Mouse (Mus musculus) natural killer cell, adult 2 months (primary cell): ENCODE measurements around the gene Hdgfl2.
"Not testable (repeated sequence)": the region's sequence is repeated elsewhere in the genome, so short reads cannot be mapped to it uniquely, and the experiment has no call there.

Experiments used
- DNase-seq, 2 experiments: peaks; one replicate each; pipeline ENCODE4 v3.0.0; 2022; ENCODE audit warnings: low spot score in 2 of 2

The Hdgfl2 gene

DNA sequence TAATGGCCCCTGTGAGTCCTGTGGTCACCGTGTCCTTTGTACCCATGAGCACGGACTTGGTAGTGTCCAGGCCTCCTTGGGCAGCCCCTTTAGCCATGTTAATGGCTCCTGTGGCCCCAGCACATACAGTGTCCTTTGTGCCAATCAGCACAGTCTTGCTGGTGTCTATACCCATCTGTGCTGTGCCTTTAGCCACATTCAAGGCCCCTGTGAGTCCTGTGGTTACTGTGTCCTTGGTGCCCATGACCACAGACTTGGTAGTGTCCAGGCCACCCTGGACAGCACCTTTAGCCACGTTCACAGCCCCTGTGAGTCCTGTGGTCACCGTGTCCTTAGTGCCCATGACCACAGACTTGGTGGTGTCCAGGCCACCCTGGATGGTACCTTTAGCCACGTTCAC is 25.4 kb downstream of the Hdgfl2 start:
- DNase-seq = not testable (repeated sequence)

DNA sequence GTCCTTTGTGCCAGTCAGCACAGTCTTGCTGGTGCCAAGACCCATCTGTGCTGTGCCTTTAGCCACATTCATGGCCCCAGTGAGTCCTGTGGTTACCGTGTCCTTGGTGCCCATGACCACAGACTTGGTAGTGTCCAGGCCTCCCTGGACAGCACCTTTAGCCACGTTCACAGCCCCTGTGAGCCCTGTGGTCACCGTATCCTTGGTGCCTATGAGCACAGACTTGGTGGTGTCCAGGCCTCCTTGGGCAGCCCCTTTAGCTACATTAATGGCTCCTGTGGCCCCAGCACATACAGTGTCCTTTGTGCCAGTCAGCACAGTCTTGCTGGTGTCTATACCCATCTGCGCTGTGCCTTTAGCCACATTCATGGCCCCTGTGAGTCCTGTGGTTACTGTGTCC is 27.0 kb downstream of the Hdgfl2 start:
- DNase-seq = not testable (repeated sequence)

DNA sequence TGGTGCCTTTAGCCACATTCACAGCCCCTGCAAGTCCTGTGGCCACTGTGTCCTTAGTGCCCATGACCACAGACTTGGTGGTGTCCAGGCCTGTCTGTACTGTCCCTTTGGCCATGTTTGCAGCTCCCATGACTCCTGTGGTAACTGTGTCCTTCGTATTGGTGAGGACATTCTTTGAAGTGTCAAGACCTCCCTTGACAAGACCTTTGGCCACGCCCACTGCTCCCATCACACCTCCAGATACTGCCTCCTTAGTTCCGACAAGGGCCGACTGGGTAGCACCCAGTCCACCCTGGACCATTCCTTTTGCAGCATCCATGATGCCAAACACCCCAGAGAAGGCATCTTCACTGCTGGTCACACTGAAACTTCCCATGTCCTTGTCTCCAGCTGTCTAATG is 27.5 kb downstream of the Hdgfl2 start:
- DNase-seq = no peak

DNA sequence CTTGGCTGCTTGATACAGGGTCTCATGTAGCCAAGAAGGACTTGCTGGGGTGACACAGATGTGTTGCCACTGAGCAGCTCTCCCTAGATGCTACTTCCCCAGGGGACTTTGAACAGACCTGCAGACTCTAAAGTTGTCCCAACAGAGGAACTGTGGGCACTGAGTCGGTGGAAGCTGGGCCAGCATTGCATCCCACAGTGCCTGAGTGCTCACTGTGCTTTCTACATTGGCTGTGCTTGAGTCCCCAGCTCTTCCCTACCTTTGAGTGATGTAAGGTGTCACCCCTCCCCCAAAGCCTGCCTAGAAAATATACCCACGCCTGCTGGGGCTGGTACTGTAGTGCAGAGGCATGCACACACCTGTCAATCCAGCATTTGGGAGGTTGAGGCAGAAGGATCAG is 28.3 kb downstream of the Hdgfl2 start:
- DNase-seq = no peak

DNA sequence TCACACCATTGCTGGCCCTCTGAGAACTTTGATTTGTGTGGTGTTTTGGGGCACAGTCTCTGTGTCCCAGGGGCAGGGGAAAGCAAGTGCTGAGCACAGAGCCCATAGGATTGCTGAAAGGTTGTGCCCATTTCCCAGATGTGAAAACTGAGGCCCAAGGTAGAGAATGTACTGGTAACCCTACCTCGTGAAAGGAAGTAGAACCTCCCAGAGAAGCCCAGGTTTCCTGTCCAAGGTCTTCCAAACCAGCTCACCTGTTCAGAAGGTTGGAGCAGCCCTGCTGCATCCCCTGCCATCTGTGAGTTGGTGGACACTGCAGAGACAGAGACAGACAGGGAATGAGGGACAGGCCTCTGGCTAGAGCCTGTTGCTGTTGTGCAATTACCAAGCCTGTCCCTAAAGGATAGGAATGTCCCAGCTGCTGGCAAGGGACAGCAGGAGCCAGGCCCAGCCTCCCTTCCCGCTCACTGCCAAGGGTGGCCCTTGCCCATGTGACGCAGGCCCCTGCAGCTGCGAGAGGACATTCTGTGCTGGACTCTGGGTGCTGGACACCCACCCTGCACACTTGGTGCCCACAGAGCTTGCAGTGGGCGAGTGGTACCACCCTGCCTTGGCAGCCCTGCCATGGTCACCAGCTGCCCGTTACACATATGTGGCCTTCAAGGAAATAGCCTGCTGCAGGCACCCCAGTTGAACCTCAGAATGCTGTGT is 29.1 kb downstream of the Hdgfl2 start:
- DNase-seq = no peak

DNA sequence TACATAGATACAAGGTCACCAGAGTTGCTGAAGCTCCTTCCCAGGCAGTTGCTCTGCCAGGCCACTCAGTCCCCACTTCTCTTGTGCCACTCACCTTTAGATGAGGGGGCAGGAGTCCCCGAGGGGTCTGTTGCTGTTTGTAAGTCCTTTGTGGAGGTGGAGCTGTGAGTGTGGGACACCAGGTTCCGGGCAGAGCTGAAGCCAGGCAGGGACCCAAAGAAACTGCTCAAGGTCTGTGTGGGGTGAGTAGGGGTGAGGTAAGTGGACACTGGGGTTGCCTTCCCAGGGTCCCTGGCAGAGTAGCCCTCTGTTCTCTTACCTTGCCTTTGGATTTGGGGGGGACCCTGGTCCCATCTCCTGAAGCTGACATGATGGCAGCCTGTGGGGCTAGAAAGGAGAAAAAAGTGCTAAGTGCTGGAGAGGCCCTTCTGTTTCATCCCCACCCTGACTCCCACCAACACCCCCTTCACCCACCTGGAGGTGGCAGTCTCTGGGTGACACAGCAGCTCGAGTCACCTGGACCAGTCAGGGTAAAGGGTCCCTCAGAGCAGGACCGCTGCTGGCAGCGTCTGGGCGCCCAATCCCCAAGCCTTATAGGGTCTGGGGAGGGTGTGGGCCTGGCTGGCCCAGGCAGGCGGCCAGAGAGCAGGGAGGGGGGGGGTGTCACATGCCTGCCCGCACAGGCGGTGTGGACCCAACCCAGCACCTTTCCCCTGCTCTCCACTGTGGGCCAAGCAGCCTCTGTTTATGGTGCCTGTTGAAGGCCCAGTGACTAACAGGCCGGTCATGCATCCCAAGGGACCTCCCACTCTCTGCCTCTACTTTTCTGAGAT is 30.0 kb downstream of the Hdgfl2 start, which contains the start of gene Plin4:
TSS of gene Plin4 (minus strand) at position 585 of the 833 bp plus-strand sequence.
- no peak for DNase-seq

DNA sequence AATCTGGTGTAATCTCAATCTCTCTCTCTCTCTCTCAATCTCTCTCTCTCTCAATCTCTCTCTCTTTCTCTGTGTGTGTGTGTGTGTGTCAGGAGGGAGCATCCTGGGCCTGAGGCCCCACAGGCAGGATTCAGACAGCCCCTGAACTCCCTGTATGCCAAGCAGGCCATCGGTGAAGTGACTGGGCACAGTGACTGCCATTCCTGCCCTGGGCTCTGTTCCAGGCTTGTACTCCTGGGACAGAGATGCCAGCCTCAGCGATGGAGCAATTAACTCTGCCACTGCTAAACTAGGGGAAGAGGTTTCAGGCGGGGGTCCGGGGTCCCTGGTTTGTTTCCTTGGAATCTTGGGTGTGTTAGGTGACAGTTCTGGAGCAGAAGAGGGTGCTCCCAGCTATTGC is 31.1 kb downstream of the Hdgfl2 start:
- DNase-seq = no peak

DNA sequence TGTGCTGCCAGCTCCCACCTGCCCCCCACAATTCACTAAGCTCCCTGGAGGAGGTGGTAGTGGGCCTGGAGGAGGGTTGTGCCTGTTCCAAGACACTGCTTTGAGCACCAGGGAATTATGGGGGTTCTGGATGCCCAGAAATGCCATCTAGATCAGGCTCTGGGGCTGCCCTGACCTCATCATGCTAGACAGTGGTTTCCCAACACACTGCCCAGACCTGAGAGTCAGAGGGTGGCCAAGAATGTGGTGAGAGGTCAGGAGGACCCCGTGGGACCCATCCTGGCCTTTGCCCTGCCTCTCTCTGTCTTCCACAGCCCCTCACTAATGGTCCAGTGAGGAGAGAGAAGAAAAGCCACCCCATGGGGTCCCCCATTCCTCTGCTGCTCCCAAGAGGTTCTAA is 31.6 kb downstream of the Hdgfl2 start:
- no peak for DNase-seq

DNA sequence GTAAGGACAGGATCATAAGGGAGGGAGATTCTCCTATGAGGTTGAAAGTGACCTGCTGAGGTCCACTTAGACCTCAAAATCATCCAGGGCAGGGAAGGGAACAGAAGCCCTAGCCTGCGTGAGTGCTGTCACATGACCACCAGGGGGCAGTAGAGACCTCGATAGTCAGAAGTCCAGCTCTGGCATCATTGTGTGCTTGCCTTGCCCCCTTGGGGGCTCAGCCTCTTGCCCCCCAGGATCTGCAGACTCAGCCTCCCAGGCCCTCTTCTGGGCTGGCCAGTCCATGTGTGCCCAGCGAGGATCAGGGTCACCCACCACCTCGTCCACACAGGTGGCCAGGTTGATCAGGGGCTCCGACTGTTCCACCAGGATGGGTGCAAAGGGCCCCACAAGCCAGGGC is 32.4 kb downstream of the Hdgfl2 start:
- peak; percentile 55 to 62 for DNase-seq

DNA sequence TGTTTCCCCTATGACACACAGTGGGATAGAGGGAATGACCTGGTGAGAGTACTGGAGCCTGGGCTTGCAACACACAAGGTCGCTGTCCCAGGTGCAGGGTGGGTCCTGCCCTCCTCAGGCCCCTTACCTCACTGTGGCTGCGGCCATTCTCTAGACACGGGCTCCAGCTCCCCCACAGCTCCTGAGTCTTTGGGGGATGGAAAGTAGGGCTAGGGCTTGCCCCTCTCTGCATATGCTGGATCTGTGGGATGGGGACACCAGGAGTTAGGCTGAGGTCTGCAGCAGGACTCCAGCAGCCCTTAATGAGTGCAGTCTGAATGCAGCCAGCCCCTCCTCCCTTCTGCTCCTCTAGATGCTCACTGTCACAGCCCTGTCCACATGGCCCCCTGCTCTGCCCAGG is 33.3 kb downstream of the Hdgfl2 start:
- DNase-seq = no peak

DNA sequence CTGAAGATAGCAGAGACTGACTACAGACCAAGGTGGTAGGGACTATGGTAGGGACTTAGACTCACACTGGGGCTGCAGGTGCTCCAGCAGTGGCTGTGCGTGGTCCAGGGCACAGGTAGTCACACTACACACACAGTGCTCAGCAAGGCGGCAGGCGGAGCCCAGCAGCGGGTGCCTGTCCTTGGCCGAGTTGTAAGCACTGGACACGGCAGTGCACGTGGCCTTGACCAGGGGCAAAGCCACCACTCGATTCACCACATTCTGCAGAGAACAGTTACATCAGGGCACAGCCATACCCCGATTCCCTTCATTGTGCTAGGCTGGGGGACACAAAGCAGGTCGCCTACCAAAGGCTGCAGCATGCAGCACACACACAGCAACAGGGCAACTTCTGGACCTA is 36.8 kb downstream of the Hdgfl2 start:
- DNase-seq = no peak

DNA sequence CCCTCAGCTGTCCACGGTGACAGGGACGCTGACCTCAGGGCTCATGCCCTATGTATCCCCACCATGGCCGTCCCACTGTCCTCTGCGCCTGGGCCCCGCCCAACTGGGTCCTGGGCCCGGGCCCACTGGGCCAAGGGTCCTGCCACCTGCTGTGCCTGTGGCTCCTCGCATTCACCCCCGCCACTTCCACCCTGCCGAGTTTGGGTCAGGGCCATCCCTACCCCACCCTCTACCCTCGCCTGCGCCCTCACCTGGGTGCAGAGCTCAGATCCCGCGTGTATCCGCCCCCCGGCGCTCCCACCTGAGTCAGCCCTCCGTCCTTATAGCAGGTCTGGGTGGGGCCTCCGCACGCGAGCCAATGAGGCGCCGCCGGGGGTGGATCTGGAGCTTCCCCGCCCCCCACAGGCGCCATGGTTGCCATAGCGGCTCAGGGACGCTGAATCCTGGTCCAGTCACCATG is 37.8 kb downstream of the Hdgfl2 start, which contains the start of gene Plin5:
TSS of gene Plin5 (minus strand) at position 346 of the 460 bp plus-strand sequence.
- DNase-seq = no peak

DNA sequence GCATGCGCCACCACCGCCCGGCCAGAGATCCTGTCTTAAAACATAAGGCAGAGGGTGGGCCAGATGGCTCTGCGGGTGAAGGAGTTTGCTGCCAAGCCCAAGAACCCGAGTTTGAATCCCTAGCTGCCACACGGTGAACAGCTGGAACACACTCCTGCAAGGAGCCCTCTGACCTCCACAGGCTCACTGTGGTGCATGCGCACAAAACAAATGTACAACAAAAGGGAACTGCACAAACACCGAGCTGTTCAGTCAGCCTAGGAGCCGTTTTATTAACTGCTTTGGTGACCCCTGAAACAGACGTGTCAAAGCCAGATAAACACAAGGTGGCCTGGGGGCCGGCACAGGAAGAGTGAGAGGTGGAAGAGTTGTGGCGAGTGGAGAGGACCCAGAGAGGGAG is 40.0 kb downstream of the Hdgfl2 start:
- no peak for DNase-seq

DNA sequence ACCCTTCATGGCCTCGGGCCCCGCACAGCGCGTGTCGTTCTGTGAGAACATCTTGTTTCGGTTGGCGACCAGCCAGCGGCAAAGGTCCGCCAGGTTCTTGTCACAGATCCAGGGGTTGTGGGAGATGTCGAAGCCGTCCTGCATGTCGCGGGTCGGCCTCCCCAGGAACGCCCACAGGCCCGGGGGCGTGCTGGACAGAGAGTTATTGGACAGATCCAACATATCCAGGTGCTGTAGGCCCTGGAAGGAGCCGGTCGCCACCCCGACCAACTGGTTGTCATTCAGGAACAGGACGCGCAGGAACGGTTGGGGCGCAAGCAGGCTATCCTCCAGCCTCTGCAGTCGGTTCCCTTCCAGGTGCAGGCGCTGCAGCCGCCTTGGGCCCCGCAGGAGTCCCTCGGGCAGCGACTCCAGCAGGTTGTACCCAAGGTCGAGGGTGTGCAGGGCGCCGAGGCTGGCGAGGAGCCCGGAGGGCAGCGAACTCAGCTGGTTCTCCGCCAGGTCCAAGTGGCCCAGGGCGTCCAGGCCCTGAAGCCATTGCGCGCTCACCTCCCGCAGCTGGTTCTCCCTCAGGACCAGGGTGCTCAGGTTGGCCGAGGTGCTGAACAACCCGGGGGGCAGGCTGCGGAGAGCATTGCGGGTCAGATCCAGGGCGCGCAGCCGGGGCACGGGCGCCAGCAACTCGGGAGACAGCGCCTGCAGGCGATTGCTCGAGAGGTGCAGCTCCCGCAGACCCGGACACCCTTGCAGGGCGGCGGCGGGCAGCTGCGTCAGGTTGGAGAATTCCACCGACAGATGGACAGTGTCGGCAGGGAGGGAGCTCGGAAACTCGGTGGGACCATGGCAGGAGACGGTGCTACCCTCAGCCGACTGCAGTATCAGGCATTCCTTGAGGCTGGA is 40.8 kb downstream of the Hdgfl2 start:
- no peak for DNase-seq

DNA sequence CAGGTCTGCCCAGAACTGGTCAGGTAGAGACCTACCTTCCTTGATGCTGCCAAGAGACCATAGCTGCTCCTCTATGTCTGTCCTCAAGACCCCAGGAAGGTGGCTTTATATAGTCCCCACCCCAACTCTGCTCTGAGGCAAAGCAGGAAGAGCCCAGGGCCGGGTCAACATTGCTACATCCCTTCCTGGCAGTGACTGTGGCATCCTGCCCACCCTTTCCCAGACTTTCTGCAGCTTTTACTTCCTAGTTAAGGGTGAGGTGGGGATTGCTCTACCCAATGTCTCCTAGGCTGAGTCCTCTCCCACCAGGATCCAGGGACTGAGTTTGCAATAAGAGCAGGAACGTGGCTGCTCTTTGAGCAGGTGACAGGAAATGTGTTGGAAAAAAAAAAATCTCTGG is 42.4 kb downstream of the Hdgfl2 start, which contains the start of gene Lrg1:
TSS of gene Lrg1 (minus strand) at position 176 of the 400 bp plus-strand sequence.
- DNase-seq = no peak

DNA sequence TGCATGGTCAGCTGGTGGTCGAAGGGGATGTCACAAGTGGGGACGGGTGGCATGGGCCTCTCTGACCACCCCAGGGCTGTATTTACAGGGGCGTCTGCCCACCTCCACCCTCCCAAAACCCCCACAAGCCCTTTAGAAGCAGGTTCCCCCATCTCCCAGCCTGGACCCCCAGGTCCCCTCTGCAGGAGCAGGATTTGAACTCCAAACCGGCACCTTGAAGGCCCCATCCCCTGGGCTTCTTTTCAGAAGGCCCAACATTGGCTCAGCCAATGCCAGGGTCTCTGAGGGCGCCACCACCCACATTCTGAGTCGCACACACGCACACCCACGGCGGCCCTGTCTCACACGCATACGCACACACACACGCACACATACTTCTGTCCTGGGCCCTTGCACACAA is 43.7 kb downstream of the Hdgfl2 start:
- DNase-seq = no peak

DNA sequence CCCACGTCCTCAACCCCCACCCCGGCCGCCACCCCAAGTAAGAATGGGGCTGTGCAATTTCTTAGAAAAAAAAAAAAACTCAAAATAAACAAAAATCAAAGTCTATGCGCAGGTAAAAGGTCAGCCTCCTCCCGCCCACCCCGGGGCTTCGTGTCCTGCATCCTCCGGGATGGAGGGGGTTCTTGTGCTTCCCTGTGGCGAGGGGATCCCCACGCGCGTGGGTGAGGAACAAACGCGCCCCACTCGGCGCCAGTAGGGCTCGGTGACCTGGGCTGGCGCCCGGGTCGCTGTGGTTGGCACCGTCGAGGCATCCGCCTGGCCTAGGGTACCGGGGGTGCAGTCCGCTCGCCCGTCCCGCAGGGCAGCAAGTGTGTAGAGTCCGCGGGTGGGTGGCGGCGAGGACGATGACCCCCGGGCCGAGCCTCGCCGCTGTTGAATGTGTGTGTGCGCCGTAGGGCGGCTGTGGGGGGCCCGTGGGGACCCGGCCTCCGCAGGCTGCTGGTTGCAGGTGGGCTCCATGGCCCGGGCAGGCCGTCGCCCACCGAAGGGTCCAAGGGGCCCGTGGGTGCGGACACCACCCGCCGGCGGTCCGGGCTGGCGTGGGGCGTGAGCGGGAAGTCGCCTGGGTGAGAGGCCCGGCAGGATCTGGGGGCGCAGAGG is 44.4 kb downstream of the Hdgfl2 start:
- no peak for DNase-seq

DNA sequence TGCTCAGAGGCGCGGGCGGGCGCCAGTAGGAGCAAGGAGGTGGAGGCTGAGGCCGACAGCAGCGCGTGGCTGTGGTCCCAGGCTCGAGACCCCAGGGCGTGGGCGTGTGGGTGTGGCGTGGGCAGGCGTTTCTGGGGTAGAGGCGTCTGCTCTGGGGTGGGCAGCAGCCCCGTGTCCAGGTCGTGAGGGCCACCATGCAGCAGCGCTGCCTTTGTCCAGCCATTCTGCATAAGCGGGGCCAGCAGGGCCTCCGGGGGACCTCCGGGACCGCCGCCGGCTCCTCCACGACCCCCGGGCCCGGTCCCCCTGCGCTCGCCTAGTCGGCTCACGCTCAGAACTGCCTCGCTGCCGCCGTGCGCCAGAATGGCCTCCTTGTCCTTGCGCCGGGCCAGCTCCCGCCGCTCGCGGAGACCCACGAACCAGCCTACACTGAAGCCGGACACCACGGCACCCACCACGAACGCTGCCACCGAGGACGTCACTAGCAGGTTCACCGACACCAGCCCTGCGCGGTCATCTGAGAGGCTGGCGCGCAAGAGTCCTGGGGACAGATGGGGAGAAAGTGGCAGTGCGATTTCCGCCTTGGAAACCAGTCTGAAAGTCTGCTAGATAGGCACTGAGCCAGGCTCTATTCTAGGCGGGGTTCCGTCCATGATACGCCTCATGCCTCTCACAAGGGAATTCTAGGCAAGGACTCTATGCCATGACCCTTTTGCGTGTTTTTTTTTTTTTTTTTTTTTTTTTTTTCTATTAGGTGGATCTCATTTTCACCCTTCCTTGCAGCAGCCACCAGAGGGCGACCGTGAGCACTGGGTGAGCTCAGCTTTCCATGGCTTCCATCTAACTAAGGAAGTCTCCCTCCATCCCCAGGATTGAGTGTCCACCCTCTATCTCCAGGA is 45.2 kb downstream of the Hdgfl2 start:
- DNase-seq = peak in 1 of 2 experiments; percentile 52

DNA sequence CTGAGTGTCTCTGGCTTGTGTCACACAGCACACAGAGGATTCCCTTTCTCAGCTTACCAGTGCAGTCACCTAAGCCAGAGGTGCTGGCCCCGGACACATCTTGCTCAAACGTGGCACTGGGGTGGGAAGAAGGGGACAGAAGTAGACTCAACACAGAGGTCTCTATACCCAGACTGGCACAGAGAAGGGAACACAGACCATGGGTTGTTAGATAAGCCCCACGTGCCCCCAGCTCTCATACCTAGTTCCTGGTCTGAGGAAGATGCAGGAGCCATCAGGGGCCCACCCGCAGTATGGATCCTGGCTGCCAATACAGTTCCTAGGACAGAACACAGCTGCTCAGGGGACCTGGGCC is 45.8 kb downstream of the Hdgfl2 start:
- DNase-seq = no peak

DNA sequence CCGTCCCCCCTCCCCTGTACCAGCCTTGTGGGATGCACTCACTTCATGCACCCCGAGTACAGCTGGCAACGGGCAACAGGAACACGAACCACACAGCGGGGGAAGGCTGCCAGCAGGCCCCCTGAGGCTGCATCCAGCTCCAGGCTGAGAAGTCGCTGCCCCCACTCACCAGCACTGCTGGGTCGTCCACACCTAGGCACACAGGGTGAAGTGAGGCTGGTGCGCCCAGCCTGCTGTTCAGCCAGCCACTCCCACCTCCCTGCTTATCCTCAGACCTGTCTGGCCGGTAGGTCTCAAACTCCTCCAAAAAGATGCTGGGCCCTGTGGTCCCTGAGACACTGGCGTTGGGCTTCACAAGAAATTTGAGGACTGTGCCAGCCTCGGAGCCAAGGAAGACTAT is 46.7 kb downstream of the Hdgfl2 start:
- no peak for DNase-seq
